Mouse (Mus musculus) testis, adult 2 months (tissue): ENCODE measurements at regions not wholly inside any gene's neighbourhood (a gene's known extent, or its start where the extent isn't known, plus 50 kb on each side); places are given as distances from the start of the nearest gene placed in this dataset.

Experiments used
- H3K27ac ChIP-seq: fragments of 200-500 bp; 2 replicates; pipeline ENCODE4 v1.5.1; 2012; ENCODE audit warnings: low read depth, low read length; ENCODE audit not compliant: control insufficient read depth, insufficient read depth
- H3K27me3 ChIP-seq: fragments of 200-500 bp; 2 replicates; pipeline ENCODE4 v1.6.1; 2012; ENCODE audit warnings: mild to moderate bottlenecking, low read length, moderate library complexity; ENCODE audit not compliant: control insufficient read depth, insufficient read depth
- H3K36me3 ChIP-seq: fragments of 200-500 bp; 2 replicates; pipeline ENCODE4 v1.6.1; 2012; ENCODE audit warnings: mild to moderate bottlenecking, low read length; ENCODE audit not compliant: control insufficient read depth, insufficient read depth
- H3K4me1 ChIP-seq: fragments of 200-500 bp; 2 replicates; pipeline ENCODE4 v1.6.1; 2012; ENCODE audit warnings: low read length; ENCODE audit not compliant: control insufficient read depth, insufficient read depth
- H3K4me3 ChIP-seq: fragments of 200-500 bp; 2 replicates; pipeline ENCODE4 v1.5.1; 2012; ENCODE audit warnings: low read depth, mild to moderate bottlenecking, low read length, moderate library complexity, mixed read lengths; ENCODE audit not compliant: control insufficient read depth
- CTCF ChIP-seq: fragments of 200-500 bp; IDR thresholded peaks from 2 replicates; pipeline ENCODE4 v1.5.1; 2012; ENCODE audit warnings: low read depth, mild to moderate bottlenecking, inconsistent platforms, low read length, moderate library complexity; ENCODE audit not compliant: control insufficient read depth, insufficient read depth, insufficient replicate concordance
- POLR2A ChIP-seq: fragments of 200-500 bp; IDR thresholded peaks from 2 replicates; pipeline ENCODE4 v1.6.1; 2012; ENCODE audit warnings: low read depth, mild to moderate bottlenecking, inconsistent platforms, low read length, moderate library complexity; ENCODE audit not compliant: control insufficient read depth

GRCm38 (mm10) chr7:117106691-117107191, 274.0 kb upstream of the Xylt1 start:
- H3K36me3 ChIP-seq, result no peaks in the 10 kb centered on the region
- TF ChIP-seq POLR2A, result no peak
- TF ChIP-seq CTCF, result no peak
- H3K27ac ChIP-seq, result no peak overlapping the region
- H3K4me3 ChIP-seq, result no peak overlapping the region
- no peaks in the 10 kb centered on the region for H3K4me1 ChIP-seq
- no peaks in the 10 kb centered on the region for H3K27me3 ChIP-seq

GRCm38 (mm10) chr7:117108391-117108790, 272.4 kb upstream of the Xylt1 start:
- no peaks in the 10 kb centered on the region for H3K36me3 ChIP-seq
- no peaks in the 10 kb centered on the region for H3K4me1 ChIP-seq
- TF ChIP-seq CTCF, result no peak
- TF ChIP-seq POLR2A, result no peak
- no peak overlapping the region for H3K4me3 ChIP-seq
- no peaks in the 10 kb centered on the region for H3K27me3 ChIP-seq
- no peak overlapping the region for H3K27ac ChIP-seq

- H3K4me1 ChIP-seq, result no peaks in the 10 kb centered on the region
- TF ChIP-seq CTCF (no peak), POLR2A (no peak)
- H3K36me3 ChIP-seq, result no peaks in the 10 kb centered on the region
- H3K27ac ChIP-seq, result no peak overlapping the region
- H3K4me3 ChIP-seq, result no peak overlapping the region
- H3K27me3 ChIP-seq, result no peaks in the 10 kb centered on the region
These were observed 253.1 kb upstream of the Xylt1 start for GRCm38 (mm10) chr7:117127728-117128127.

DNA sequence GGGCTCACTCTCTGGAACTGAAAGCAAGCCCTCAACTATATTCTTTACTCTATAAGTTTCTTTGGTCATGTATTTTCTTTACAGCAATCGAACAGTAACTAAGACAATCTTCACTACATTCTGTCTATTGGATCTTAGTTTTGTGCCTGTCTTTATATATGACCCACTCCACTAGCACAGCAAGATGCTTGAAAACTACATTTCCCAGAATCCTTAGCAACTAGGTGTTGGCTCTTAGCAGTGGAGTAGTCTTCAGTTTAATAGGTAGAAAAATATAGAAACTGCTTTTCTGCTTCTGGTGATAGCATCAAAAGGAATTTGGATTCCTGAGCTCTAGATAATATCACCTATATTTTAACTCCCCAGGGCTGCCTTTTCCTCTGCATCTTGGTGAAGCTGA, 245.9 kb upstream of the Xylt1 start:
- no peaks in the 10 kb centered on the region for H3K36me3 ChIP-seq
- no peak for TF ChIP-seq POLR2A
- TF ChIP-seq CTCF, result no peak

GRCm38 (mm10) chr7:117138681-117139080, 242.1 kb upstream of the Xylt1 start:
- TF ChIP-seq POLR2A, result no peak
- no peak for TF ChIP-seq CTCF
- Histone ChIP-seq H3K4me1 (peaks cover 4% of the 10 kb centered on the region; the same call in 1 of the 2 replicates), H3K27ac (no peak overlapping the region), H3K36me3 (no peaks in the 10 kb centered on the region), H3K27me3 (no peaks in the 10 kb centered on the region), H3K4me3 (no peak overlapping the region)

More for the DNA sequence above, 245.9 kb upstream of the Xylt1 start:
- no peak overlapping the region for H3K4me3 ChIP-seq
- peaks cover 4% of the 10 kb centered on the region; the same call in 1 of the 2 replicates for H3K4me1 ChIP-seq
- H3K27me3 ChIP-seq, result no peaks in the 10 kb centered on the region
- H3K27ac ChIP-seq, result no peak overlapping the region

- Histone ChIP-seq H3K27ac (no peak overlapping the region), H3K36me3 (no peaks in the 10 kb centered on the region), H3K27me3 (no peaks in the 10 kb centered on the region), H3K4me3 (no peak overlapping the region), H3K4me1 (peaks cover 4% of the 10 kb centered on the region; the same call in 1 of the 2 replicates)
- TF ChIP-seq CTCF, result no peak
- no peak for TF ChIP-seq POLR2A
These were observed 241.4 kb upstream of the Xylt1 start for GRCm38 (mm10) chr7:117139245-117139970.

- Histone ChIP-seq H3K27ac (no peak overlapping the region), H3K4me1 (peaks cover 4% of the 10 kb centered on the region; the same call in 1 of the 2 replicates), H3K27me3 (no peaks in the 10 kb centered on the region), H3K4me3 (no peak overlapping the region), H3K36me3 (no peaks in the 10 kb centered on the region)
- TF ChIP-seq CTCF, result no peak
- TF ChIP-seq POLR2A, result no peak
These were observed 240.9 kb upstream of the Xylt1 start for GRCm38 (mm10) chr7:117139971-117140247.

DNA sequence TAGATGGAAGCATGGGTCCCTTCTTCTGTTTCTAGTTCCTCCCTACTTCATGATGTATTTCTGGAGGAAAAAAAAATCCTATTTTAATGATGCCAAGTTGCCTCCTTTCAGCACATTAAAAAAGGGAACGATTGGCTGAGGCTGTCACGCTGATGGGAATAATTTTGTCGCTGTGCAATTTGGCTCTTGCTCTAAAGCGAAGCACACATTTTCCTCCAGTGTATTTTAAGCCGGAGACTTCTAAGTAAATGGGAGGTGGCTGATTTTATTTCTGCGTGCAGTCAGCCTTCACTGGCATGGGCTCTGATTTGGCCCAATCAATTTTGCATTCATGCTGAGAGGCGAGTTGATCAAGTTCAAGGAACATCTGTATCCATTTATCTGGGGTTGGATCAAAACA, 234.0 kb upstream of the Xylt1 start:
- TF ChIP-seq CTCF (no peak), POLR2A (no peak)
- Histone ChIP-seq H3K36me3 (no peaks in the 10 kb centered on the region), H3K27ac (no peak overlapping the region), H3K4me3 (no peak overlapping the region), H3K27me3 (no peaks in the 10 kb centered on the region), H3K4me1 (no peaks in the 10 kb centered on the region)
